Mouse (Mus musculus) kidney, embryonic 14.5 days (tissue): ENCODE results near the gene Nop16. TPM values are rescaled to one million over a fixed set of nuclear protein-coding genes. Genes with fewer than 3 reads are reported as not detected.

Source experiments
- ATAC-seq: fragments of 200-750 bp; cut with Nextera tagmentation; 2 replicates; pipeline ENCODE4 v1.8.0; 2017; ENCODE audit warnings: moderate number of reproducible peaks, mild to moderate bottlenecking, moderate TSS enrichment, moderate library complexity; ENCODE audit not compliant: low FRiP score, low TSS enrichment
- H3K27ac ChIP-seq: fragments of 300-500 bp; sonication (generic); 2 replicates; pipeline ENCODE4 v1.5.1; 2014; ENCODE audit warnings: low read depth, mild to moderate bottlenecking, low read length, moderate library complexity, mixed read lengths
- H3K27me3 ChIP-seq: fragments of 300-500 bp; sonication (generic); 2 replicates; pipeline ENCODE4 v1.6.1; 2014; ENCODE audit warnings: mild to moderate bottlenecking, low read length; ENCODE audit not compliant: control insufficient read depth, insufficient read depth
- H3K36me3 ChIP-seq: fragments of 300-500 bp; sonication (generic); 2 replicates; pipeline ENCODE4 v1.6.1; 2014; ENCODE audit warnings: low read length, mixed read lengths; ENCODE audit not compliant: control insufficient read depth, insufficient read depth
- H3K4me1 ChIP-seq: fragments of 300-500 bp; sonication (generic); 2 replicates; pipeline ENCODE4 v1.6.1; 2014; ENCODE audit warnings: low read length, mixed read lengths; ENCODE audit not compliant: control insufficient read depth, insufficient read depth
- H3K4me2 ChIP-seq: fragments of 300-500 bp; sonication (generic); replicated peaks from 2 replicates; pipeline ENCODE4 v1.6.1; 2014; ENCODE audit warnings: low read depth, mild to moderate bottlenecking, low read length
- H3K4me3 ChIP-seq: fragments of 300-500 bp; sonication (generic); 2 replicates; pipeline ENCODE4 v1.5.1; 2014; ENCODE audit warnings: mild to moderate bottlenecking, low read length
- H3K9ac ChIP-seq: fragments of 300-500 bp; sonication (generic); 2 replicates; pipeline ENCODE4 v1.6.1; 2014; ENCODE audit warnings: low read depth, mild to moderate bottlenecking, low read length, moderate library complexity
- H3K9me3 ChIP-seq: fragments of 300-500 bp; sonication (generic); 2 replicates; pipeline ENCODE4 v1.6.1; 2016; ENCODE audit warnings: low read length; ENCODE audit not compliant: control insufficient read depth
- WGBS: fragments of 180-500 bp; shearing (Covaris S2); extraction: QIAGEN DNeasy Blood & Tissue Kit; methylation state at CpG from one replicate; pipeline ENCODE4 v1.1.7; 2014; 5-methylcytosine and 5-hydroxymethylcytosine counted together
- polyA plus RNA-seq: library from polyadenylated mRNA; unstranded; fragments of >200 nt; fragmentation: Nextera tagmentation; extraction: Ambion mirVana; gene quantifications from 2 replicates; pipeline ENCODE4 v1.2.1, GENCODE M21; 2014

Nop16 gene
- polyA plus RNA-seq, 1 experiment from 2014 or later, result 88.6 TPM

DNA sequence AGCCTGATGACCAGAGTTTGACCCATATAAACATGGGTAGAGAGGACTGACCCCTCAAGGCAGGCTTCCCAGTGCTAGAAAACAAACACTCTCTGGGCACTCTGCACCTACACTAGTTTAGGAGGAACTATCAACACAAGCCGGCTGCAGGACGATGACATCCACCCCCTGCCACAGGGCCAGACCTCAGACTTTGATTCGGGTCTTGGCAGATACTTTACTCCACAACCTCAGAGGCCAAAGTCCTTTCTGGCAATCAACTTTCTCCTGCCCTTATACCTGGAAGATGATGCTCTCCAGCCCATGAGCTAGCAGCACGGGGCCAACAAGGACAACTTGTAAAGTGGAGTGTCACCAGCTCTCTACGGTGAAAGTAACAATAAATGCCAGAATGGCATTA lies 7.0 kb downstream of the Nop16 start:
- peaks cover 91% of the 10 kb centered on the region for H3K36me3 ChIP-seq
- H3K4me2 ChIP-seq, result no peak overlapping the region
- no peak overlapping the region for H3K9ac ChIP-seq
- no peak overlapping the region for H3K27ac ChIP-seq
- H3K4me3 ChIP-seq, result no peak overlapping the region
- no peaks in the 10 kb centered on the region for H3K9me3 ChIP-seq
- 91% methylated on average over 5 of the region's 5 CpGs for WGBS
- no peaks in the 10 kb centered on the region for H3K4me1 ChIP-seq
- H3K27me3 ChIP-seq, result no peaks in the 10 kb centered on the region
- no peak for ATAC-seq

DNA sequence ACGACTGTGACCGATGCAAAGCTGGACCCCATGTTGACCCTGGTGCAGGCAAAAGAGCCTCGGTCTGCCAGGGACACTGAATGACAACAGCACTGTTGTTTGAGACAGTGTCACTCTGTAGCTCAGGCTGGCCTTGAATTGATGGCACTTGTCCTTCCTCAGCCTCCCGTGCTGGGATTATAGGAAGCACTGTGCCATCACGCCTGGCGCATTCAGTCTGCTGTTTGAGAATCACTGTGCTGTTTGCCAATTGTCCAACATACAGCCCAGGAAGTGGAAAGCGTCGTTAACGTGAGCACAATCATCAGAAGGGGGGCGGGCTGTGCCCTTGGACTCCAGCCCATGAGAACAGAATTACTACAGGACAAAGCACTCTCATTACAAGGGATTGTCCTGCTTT lies 7.8 kb downstream of the Nop16 start:
- no peaks in the 10 kb centered on the region for H3K4me1 ChIP-seq
- H3K27me3 ChIP-seq, result no peaks in the 10 kb centered on the region
- H3K4me2 ChIP-seq, result no peak overlapping the region
- no peak for ATAC-seq
- H3K36me3 ChIP-seq, result peaks cover 96% of the 10 kb centered on the region
- no peak overlapping the region for H3K9ac ChIP-seq
- WGBS, result 85% methylated on average over 10 of the region's 10 CpGs
- H3K9me3 ChIP-seq, result no peaks in the 10 kb centered on the region
- no peak overlapping the region for H3K4me3 ChIP-seq
- H3K27ac ChIP-seq, result no peak overlapping the region

DNA sequence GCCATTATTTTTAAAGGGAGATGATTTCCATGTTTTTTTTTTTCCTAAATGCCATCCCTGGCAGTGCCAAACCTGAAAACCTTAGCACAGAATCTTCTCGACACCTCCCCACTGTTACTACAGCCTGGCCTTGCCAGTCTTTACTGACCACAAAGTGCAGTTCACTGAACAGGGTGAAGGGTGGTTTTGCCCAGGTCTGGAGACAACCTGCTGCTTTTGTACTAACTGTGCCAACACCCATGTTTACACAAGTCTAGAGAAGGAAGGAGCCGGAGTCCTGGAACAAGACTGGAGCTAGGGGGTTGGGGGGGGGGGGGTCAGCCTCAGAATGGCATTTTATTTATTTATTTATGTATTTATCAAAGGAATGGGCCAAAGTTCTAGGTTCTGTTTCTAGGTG lies 8.5 kb downstream of the Nop16 start:
- no peak for ATAC-seq
- H3K9ac ChIP-seq, result no peak overlapping the region
- H3K27me3 ChIP-seq, result no peaks in the 10 kb centered on the region
- no peak overlapping the region for H3K4me2 ChIP-seq
- no peak overlapping the region for H3K4me3 ChIP-seq
- H3K36me3 ChIP-seq, result peaks cover 94% of the 10 kb centered on the region
- H3K9me3 ChIP-seq, result no peaks in the 10 kb centered on the region
- no peaks in the 10 kb centered on the region for H3K4me1 ChIP-seq
- WGBS, result 79% methylated on average over 2 of the region's 2 CpGs
- no peak overlapping the region for H3K27ac ChIP-seq

DNA sequence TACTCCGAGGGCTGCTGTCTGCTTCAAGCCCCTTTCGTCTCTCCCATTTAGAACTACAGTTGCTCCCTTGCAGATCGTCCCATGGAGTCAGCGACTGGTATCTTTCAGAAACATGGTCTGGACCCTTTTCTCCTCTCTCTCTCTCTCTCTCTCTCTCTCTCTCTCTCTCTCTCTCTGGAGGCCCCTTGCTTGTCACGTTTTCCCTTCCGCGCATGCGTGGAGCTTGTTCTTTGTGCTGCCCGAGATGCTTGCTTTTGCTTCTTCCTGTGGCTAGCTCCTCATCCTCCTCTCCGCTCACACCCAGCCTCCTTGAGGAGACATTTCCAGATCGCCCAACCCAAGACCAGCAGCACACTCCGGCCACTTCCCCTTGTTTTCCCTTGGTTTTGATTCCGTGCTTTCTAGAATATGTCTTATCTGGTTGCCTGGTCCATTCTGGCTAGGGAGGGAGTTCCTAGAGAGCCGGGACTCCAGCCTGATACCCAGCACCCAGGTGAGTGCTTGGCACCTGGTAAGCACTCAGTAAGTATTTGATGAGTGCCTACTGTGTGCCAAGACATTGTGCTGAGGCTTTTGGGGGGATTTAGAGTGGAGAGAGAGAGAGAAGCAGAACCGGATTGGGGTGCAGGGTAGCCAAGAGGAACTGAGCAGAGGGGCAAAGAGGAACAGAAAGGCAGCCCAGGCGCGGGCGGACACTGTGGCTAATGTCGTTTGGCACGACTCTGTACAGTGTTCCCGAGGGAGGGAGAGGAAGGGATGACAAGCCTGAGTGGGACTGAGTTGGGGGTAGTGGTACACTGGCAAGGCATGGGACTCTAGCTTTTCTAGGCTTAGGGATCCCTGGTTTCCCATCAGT lies 12.0 kb downstream of the Nop16 start:
- Histone ChIP-seq H3K27me3 (no peaks in the 10 kb centered on the region), H3K36me3 (peaks cover 61% of the 10 kb centered on the region), H3K4me1 (peaks cover 12% of the 10 kb centered on the region; the same call in 1 of the 2 replicates), H3K27ac (no peak overlapping the region), H3K4me2 (no peak overlapping the region), H3K9me3 (no peaks in the 10 kb centered on the region), H3K4me3 (no peak overlapping the region), H3K9ac (no peak overlapping the region)
- WGBS, result 88% methylated on average over 21 of the region's 21 CpGs
- ATAC-seq, result no peak

DNA sequence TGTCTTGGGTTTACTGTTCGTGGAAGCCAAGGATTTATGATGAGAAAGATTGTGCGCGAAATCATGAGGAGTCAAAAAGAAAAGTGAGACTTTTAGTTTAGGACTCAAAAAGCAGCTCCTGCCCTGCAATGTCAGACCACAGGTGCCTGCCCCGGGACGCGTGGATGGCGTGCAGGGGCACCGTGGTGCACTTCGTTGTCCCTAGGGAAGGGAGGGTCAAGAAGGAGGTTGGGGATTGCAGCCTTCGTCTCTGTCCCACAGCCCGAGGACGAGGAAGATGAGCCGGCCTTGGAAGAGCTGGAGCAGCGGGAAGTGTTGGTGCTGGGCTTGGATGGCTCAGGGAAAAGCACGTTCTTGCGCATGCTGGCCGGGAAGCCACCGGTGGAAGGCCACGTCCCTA lies 14.4 kb downstream of the Nop16 start:
- H3K9me3 ChIP-seq, result no peaks in the 10 kb centered on the region
- H3K27me3 ChIP-seq, result no peaks in the 10 kb centered on the region
- H3K4me2 ChIP-seq, result peak overlapping the region; percentile 85
- H3K36me3 ChIP-seq, result peaks cover 38% of the 10 kb centered on the region
- H3K27ac ChIP-seq, result peak overlapping the region; percentile 84
- peak overlapping the region; percentile 95 for H3K4me3 ChIP-seq
- ATAC-seq, result peak; percentile 11; the same call in 1 of the 2 replicates
- peaks cover 12% of the 10 kb centered on the region; the same call in 1 of the 2 replicates for H3K4me1 ChIP-seq
- WGBS, result 2% methylated on average over 19 of the region's 19 CpGs
- peak overlapping the region; percentile 92 for H3K9ac ChIP-seq

DNA sequence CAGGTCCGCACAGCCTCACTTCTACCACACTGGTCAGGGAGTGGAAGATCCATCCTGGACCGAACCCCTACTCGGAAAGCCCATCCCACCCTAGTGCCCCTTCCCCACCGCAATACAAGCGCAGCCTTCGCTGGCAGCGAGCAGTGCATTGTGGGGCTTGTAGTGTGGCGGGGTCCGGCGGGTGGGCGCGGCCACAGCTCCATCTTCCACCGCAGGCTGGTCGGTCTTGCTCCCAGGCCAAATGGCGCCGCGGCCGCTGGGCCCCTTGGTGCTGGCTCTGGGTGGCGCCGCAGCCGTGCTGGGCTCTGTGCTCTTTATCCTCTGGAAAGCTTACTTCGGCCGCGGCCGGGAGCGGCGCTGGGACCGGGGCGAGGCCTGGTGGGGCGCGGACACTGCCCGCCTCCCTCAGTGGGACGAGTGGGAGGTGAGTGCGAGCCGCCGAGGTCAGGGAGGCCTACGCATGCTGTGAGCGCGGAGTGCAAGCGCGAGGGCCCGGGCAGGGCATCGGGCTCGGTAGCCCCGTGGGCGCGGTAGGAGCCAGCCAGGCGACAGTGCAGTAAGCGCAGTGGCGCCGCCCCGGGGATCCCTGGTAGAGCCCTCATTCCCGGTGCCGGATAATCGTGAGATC lies 14.9 kb downstream of the Nop16 start, which contains the start of gene Arl10:
Arl10 (plus strand) TSS at position 162 of the 628 bp plus-strand sequence.
- Histone ChIP-seq H3K36me3 (peaks cover 33% of the 10 kb centered on the region), H3K4me1 (peaks cover 12% of the 10 kb centered on the region; the same call in 1 of the 2 replicates), H3K27me3 (no peaks in the 10 kb centered on the region), H3K4me2 (peak within 1 kb of the TSS; percentile 85), H3K9ac (peak within 1 kb of the TSS; percentile 92), H3K9me3 (no peaks in the 10 kb centered on the region), H3K4me3 (peak within 1 kb of the TSS; percentile 95), H3K27ac (peak within 1 kb of the TSS; percentile 84)
- peak; percentile 93 for ATAC-seq
- WGBS, result under 1% methylated on average over 55 of the region's 55 CpGs

DNA sequence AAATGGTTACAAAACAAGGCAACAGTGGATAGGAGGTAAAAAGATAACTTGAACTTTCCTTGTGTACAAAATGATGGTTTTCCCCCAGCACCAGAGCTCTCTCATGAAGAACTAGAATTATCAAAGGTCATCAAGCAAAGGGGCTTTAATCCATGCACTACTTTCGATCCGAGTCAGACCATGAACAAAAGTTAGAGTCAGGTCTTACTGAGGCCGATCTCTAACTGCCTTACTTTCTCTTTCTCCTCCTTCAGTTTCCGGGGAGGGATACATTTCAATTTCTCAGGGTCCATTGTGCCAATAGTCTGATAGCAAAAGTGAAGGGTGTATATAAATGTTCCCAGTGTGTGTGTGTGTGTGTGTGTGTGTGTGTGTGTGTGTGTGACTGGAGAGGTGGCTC lies 17.3 kb downstream of the Nop16 start:
- no peak for ATAC-seq
- Histone ChIP-seq H3K27ac (no peak overlapping the region), H3K9ac (no peak overlapping the region), H3K27me3 (no peaks in the 10 kb centered on the region), H3K4me1 (peaks cover 12% of the 10 kb centered on the region; the same call in 1 of the 2 replicates), H3K4me2 (no peak overlapping the region), H3K4me3 (no peak overlapping the region), H3K9me3 (no peaks in the 10 kb centered on the region), H3K36me3 (peaks cover 10% of the 10 kb centered on the region; the same call in 1 of the 2 replicates)
- 82% methylated on average over 4 of the region's 4 CpGs for WGBS

DNA sequence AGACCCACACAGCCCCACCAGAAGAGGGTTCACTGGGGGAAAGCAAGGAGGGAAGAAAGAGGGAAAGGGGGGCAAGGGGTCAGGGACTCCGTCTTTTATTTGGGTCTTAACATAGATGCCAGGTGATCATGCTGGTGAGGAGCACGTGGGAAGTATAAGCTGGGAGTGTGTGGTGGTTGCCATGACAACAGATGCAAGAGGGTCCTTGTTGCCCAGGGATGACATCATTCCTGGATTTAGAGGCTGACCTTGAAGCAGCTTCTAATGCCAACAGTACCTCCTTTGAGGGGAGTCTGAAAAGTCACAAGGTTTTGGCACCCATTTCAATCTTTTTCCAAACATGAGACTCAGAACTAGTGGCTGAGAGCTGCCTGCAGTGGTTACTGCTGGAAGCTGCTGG lies 18.3 kb downstream of the Nop16 start:
- no peaks in the 10 kb centered on the region for H3K27me3 ChIP-seq
- H3K4me3 ChIP-seq, result no peak overlapping the region
- H3K4me1 ChIP-seq, result peaks cover 12% of the 10 kb centered on the region; the same call in 1 of the 2 replicates
- no peak overlapping the region for H3K9ac ChIP-seq
- 50% methylated on average over 2 of the region's 2 CpGs for WGBS
- H3K36me3 ChIP-seq, result peaks cover under 1% of the 10 kb centered on the region; the same call in 1 of the 2 replicates
- H3K27ac ChIP-seq, result no peak overlapping the region
- no peaks in the 10 kb centered on the region for H3K9me3 ChIP-seq
- ATAC-seq, result no peak
- no peak overlapping the region for H3K4me2 ChIP-seq

DNA sequence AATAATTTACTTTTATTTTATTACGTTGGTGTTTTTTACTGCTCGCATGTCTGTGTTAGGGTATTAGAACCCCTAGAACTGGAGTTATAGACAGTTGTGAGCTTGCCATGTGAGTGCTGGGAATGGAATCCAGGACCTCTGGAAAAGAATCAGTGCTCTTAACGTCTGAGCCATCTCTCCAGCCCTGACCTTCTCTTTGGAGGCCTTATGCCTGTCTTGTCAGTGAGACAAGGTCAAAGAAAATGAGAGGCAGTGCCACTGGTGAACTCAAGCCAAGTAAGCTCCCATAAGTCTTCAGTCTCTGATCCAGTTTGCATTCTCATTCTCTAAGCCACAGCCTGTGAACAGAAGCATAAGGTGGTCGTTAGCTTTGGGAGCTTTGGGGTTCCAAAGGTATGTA lies 19.2 kb downstream of the Nop16 start:
- Histone ChIP-seq H3K9me3 (no peaks in the 10 kb centered on the region), H3K4me1 (peaks cover 7% of the 10 kb centered on the region; the same call in 1 of the 2 replicates)
- 74% methylated on average over 4 of the region's 4 CpGs for WGBS

More for the DNA sequence above, 19.2 kb downstream of the Nop16 start:
- Histone ChIP-seq H3K27ac (no peak overlapping the region), H3K27me3 (no peaks in the 10 kb centered on the region), H3K36me3 (no peaks in the 10 kb centered on the region), H3K4me3 (no peak overlapping the region), H3K4me2 (no peak overlapping the region), H3K9ac (no peak overlapping the region)
- ATAC-seq, result no peak
